Mouse (Mus musculus) liver, embryonic 14.5 days (tissue): ENCODE measurements around the gene Ciao2a.

Experiments
- CTCF ChIP-seq: IDR thresholded peaks from 2 replicates; pipeline ENCODE4 v1.5.1; 2016; ENCODE audit warnings: antibody characterized with exemption, low read depth, control low read depth
- EP300 ChIP-seq: IDR thresholded peaks from 2 replicates; pipeline ENCODE4 v1.6.1; 2016; ENCODE audit warnings: antibody characterized with exemption, low read depth

DNA sequence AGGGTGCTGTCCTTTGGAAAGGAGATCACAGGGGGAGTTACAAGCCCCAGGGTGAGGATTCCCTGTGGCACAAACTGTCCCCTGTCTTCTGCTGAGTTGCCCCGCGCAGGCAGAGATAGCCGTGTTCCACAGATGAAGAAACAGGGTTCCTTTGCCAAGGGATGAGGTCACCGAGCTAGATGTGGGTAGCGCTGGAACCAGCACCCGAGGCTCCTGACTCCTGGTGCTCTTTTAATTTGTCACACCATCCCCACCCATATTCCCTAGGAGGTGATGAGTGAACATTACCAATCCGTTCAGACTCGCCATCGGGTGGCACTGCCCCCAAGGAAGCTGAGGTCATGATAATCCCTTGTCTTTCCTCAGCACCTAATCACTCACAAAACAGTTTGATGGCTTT lies 36.6 kb downstream of the Ciao2a start:
- TF ChIP-seq CTCF (peak; percentile 57), EP300 (no peak)
